Mouse (Mus musculus) liver, adult 2 months (tissue): ENCODE data around the gene Dpp6.

Source experiments
- CTCF ChIP-seq: fragments of 200-500 bp; IDR thresholded peaks from 2 replicates; pipeline ENCODE4 v1.5.1; 2011; ENCODE audit warnings: low read depth, low read length, control low read depth
- POLR2A ChIP-seq: fragments of 200-500 bp; IDR thresholded peaks from 2 replicates; pipeline ENCODE4 v1.6.1; 2011; ENCODE audit warnings: low read length, control low read depth; ENCODE audit not compliant: insufficient read depth; ENCODE audit errors: extremely low read depth

DNA sequence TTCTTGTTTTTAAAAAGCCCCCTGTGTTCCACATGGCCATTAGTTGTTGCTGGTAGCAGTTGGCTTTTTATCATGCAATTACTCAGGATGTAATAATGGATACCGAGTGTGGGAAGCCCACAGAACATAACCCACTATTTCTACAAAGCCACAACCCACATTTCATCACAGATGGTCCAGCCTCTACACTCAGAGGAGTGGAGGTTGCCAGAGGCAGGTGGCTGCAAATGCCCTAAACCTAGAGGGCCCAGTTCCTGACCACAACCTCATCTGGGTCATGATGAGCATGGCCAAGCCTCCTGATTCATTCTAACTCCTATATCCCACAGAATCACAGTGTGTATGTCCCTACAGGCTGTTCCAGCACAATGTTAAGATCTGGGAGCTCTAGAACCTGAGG is 609.2 kb downstream of the Dpp6 start:
- no peak for TF ChIP-seq CTCF
- no peak for TF ChIP-seq POLR2A
